In genomic region chr19:53554981-53555616, GRCm38 (mm10) we compare ENCODE assay signal across 15 mouse cellular contexts. TPM values are rescaled to one million over a fixed set of nuclear protein-coding genes. Genes with fewer than 3 reads are reported as not detected.
A peak's percentile ranks its signal among the peaks of the same experiment; 100 is the strongest.
DNase-seq lines count a peak whose midpoint lies in the region; ATAC-seq and TF ChIP-seq lines count a peak whose summit lies in the region.
"Had no signal": no experiment of that assay in that cellular context is flagged by ENCODE, and none has a peak within 500 bp of the region (broad histone marks: within the 10 kb centered on the region; RNA-seq: fewer than 3 reads in every experiment).

No protein-coding gene starts in this region.

- H3K36me3 ChIP-seq in limb, embryonic 10.5 days: no peaks in the 10 kb centered on the region
- H3K36me3 ChIP-seq in hindbrain, postnatal 0 days (ENCODE audit: insufficient read depth, low read length): no peaks in the 10 kb centered on the region
- H3K36me3 ChIP-seq: G1E; heart, embryonic 15.5 days; hindbrain, embryonic 15.5 days; lung, embryonic 15.5 days had no signal

- H3K27me3 ChIP-seq in limb, embryonic 10.5 days (ENCODE audit: low read depth, poor library complexity, severe bottlenecking): no peaks in the 10 kb centered on the region
- H3K27me3 ChIP-seq in hindbrain, postnatal 0 days (ENCODE audit: insufficient read depth, low read length): no peaks in the 10 kb centered on the region
- H3K27me3 ChIP-seq: heart, embryonic 15.5 days; hindbrain, embryonic 15.5 days; lung, embryonic 15.5 days had no signal

- peak; percentile 70 for DNase-seq in 3134 (ENCODE audit: extremely low read depth, insufficient read length, low spot score)
- DNase-seq in 3T3-L1 (ENCODE audit: low read depth, low spot score): peak; percentile 96
- peak; percentile 74 for DNase-seq in adipocyte (ENCODE audit: low spot score)
- no peak for DNase-seq in limb, embryonic 10.5 days (ENCODE audit: low spot score)
- no peak for DNase-seq in frontal cortex, postnatal 14 days (ENCODE audit: low spot score in 2 of 2)
- DNase-seq in hindbrain, postnatal 0 days (ENCODE audit: low spot score): no peak
- DNase-seq in yolk sac, embryonic 10.5 days (ENCODE audit: low spot score): no peak
- DNase-seq: cerebellum, adult 18-20 months; kidney, postnatal 10 days; left cerebral cortex, postnatal 4 days; thymus, postnatal 14 days had no signal

- H3K9me3 ChIP-seq in limb, embryonic 10.5 days (replicated peaks): no peaks in the 10 kb centered on the region
- no peaks in the 10 kb centered on the region for H3K9me3 ChIP-seq in hindbrain, postnatal 0 days (ENCODE audit: low read length)
- H3K9me3 ChIP-seq: G1E; heart, embryonic 15.5 days; hindbrain, embryonic 15.5 days; lung, embryonic 15.5 days had no signal

- H3K4me1 ChIP-seq in limb, embryonic 10.5 days: peaks cover 30% of the 10 kb centered on the region
- H3K4me1 ChIP-seq in hindbrain, postnatal 0 days (ENCODE audit: insufficient read depth, low read length): no peaks in the 10 kb centered on the region; the same call in 1 of the 2 replicates

- H3K4me3 ChIP-seq in limb, embryonic 10.5 days: no peak overlapping the region
- H3K4me3 ChIP-seq in hindbrain, postnatal 0 days (ENCODE audit: low read length): no peak overlapping the region
- H3K4me3 ChIP-seq: heart, embryonic 15.5 days; hindbrain, embryonic 15.5 days; lung, embryonic 15.5 days had no signal

- H3K9ac ChIP-seq in hindbrain, postnatal 0 days (replicated peaks; ENCODE audit: low read length): no peak overlapping the region
- H3K9ac ChIP-seq: heart, embryonic 15.5 days; hindbrain, embryonic 15.5 days; lung, embryonic 15.5 days had no signal

- TF ChIP-seq CTCF in hindbrain, postnatal 0 days (IDR thresholded peaks at IDR 0.05; ENCODE audit: low read depth): no peak

- peak overlapping the region; percentile 30; the same call in 1 of the 2 replicates for H3K27ac ChIP-seq in limb, embryonic 10.5 days
- H3K27ac ChIP-seq in hindbrain, postnatal 0 days: no peak overlapping the region
- H3K27ac ChIP-seq: heart, embryonic 15.5 days; hindbrain, embryonic 15.5 days; lung, embryonic 15.5 days had no signal

- 73% methylated on average over 5 of the region's 5 CpGs for WGBS in limb, embryonic 10.5 days
- 74% methylated on average over 5 of the region's 5 CpGs for WGBS in hindbrain, postnatal 0 days

- ATAC-seq in hindbrain, postnatal 0 days: no peak

- no peak overlapping the region for H3K4me2 ChIP-seq in hindbrain, postnatal 0 days (ENCODE audit: low read depth, low read length)
- H3K4me2 ChIP-seq: heart, embryonic 15.5 days; hindbrain, embryonic 15.5 days; lung, embryonic 15.5 days had no signal

RNA-seq across cellular contexts. Expression of gene Dusp5, which starts 26.2 kb away (rescaled TPM):
- 6.4 and 8.9 TPM in 2 replicates for polyA plus RNA-seq in limb, embryonic 10.5 days (2016; fragmentation: Nextera tagmentation; extraction: Ambion mirVana)
- total RNA-seq in hindbrain, postnatal 0 days (2014; rRNA removed): 20.3 and 26.0 TPM in 2 replicates
- 9.8 and 12.7 TPM in 2 replicates for polyA plus RNA-seq in hindbrain, postnatal 0 days (2015; fragmentation: Nextera tagmentation; extraction: Ambion mirVana)

RNA-seq across cellular contexts. Expression of gene Nutf2-ps1, which starts 33.8 kb away (rescaled TPM):
- 549 and 585 TPM in 2 replicates for polyA plus RNA-seq in limb, embryonic 10.5 days (2016; fragmentation: Nextera tagmentation; extraction: Ambion mirVana)
- total RNA-seq in hindbrain, postnatal 0 days (2014; rRNA removed): 106 and 109 TPM in 2 replicates
- 177 and 225 TPM in 2 replicates for polyA plus RNA-seq in hindbrain, postnatal 0 days (2015; fragmentation: Nextera tagmentation; extraction: Ambion mirVana)

RNA-seq across cellular contexts. Expression of gene Smc3, which starts 45.1 kb away (rescaled TPM):
- 62.4 and 77.0 TPM in 2 replicates for polyA plus RNA-seq in limb, embryonic 10.5 days (2016; fragmentation: Nextera tagmentation; extraction: Ambion mirVana)
- total RNA-seq in hindbrain, postnatal 0 days (2014; rRNA removed): 15.3 and 18.1 TPM in 2 replicates
- 44.1 and 49.1 TPM in 2 replicates for polyA plus RNA-seq in hindbrain, postnatal 0 days (2015; fragmentation: Nextera tagmentation; extraction: Ambion mirVana)

Comparison
In these comparisons a context has a peak if more than half of its experiments do, and no peak if none do; other contexts are left out.
1. DNase-seq: peak in 3134 (single experiment), 3T3-L1 (single experiment) and adipocyte (single experiment); none in limb, embryonic 10.5 days (single experiment), frontal cortex, postnatal 14 days (0 of 2), hindbrain, postnatal 0 days (single experiment) and yolk sac, embryonic 10.5 days (single experiment).